Mouse (Mus musculus): ENCODE data around the gene Mad2l1.

Mad2l1 gene

GRCm38 (mm10) chr6:66535028-66535862 lies at the start of gene Mad2l1:
Gene Mad2l1 (plus strand): TSS chr6:66535390.
- peak; percentile 93 to 97 for DNase-seq (ENCODE audit: low spot score in 2 of 2)

- DNase-seq (ENCODE audit: low spot score in 2 of 2) = no peak
These were observed 41.5 kb upstream of the Mad2l1 start for GRCm38 (mm10) chr6:66493685-66494084.

GRCm38 (mm10) chr6:66516368-66516767 lies 18.8 kb upstream of the Mad2l1 start:
- no peak for DNase-seq (ENCODE audit: low spot score in 2 of 2)

- no peak for DNase-seq (ENCODE audit: low spot score in 2 of 2)
These were observed 6.8 kb upstream of the Mad2l1 start for GRCm38 (mm10) chr6:66528386-66528785.

GRCm38 (mm10) chr6:66533241-66533640 lies 1.9 kb upstream of the Mad2l1 start:
- no peak for DNase-seq (ENCODE audit: low spot score in 2 of 2)

GRCm38 (mm10) chr6:66534366-66534941 lies 736 bp upstream of the Mad2l1 start:
- no peak for DNase-seq (ENCODE audit: low spot score in 2 of 2)

- no peak for DNase-seq (ENCODE audit: low spot score in 2 of 2)
These were observed 776 bp downstream of the Mad2l1 start for GRCm38 (mm10) chr6:66535966-66536365.

GRCm38 (mm10) chr6:66559996-66560395 lies 24.8 kb downstream of the Mad2l1 start, which contains the start of gene Vmn1r32:
Gene Vmn1r32 (minus strand): TSS chr6:66560096.
- no peak for DNase-seq (ENCODE audit: low spot score in 2 of 2)

GRCm38 (mm10) chr6:66595804-66596203 lies 60.6 kb downstream of the Mad2l1 start:
- no peak for DNase-seq (ENCODE audit: low spot score in 2 of 2)
